Mouse (Mus musculus): ENCODE measurements around the gene Tmed11.
A peak's percentile ranks its signal among the peaks of the same experiment; 100 is the strongest.
"Not testable (repeated sequence)": the region's sequence is repeated elsewhere in the genome, so short reads cannot be mapped to it uniquely, and the experiment has no call there.

The Tmed11 gene

GRCm38 (mm10) chr5:108795263-108795662 is at the start of gene Tmed11:
Tmed11 (minus strand) TSS chr5:108795363.
- DNase-seq: not testable (repeated sequence)

DNA sequence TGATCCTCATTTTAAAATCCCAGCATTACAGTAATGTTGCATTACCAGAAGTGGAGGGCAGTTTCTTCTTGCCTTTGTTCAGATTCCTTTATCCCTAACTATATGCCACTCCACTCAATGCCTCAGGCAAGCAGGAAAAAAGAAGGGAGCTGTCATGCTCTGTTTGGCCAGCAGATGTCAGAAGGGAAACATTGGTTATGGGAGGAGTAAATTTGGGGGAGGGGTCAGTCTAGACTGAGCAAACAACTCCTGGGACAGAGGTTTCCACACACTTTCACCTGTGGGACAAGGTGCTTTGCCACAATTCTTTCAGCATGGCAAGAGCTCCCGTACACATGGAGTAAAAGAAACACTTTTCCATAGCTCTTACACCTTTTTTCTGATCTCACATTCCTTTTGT is 41.0 kb upstream of the Tmed11 start:
- DNase-seq: peak; percentile 39

DNA sequence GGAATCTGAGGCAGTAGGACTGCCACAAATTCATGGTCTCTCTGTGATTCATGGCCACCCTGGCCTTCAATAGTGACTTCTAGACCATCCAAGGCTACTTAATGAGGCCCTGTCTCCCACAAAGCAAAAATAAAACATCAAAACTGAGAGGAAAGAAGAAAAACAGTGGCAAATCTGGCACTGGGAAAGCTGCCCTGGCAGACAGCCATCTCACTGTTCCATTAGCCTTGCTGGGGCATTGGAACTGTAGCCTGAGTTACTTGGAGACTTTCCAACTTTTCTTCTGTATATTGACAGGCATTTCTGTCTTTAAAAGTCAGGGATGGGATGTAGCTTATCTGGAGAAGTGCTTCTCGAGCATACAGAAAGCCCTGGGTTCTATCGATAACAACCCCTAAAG is 28.1 kb upstream of the Tmed11 start:
- DNase-seq: no peak

GRCm38 (mm10) chr5:108808750-108809149 is 13.6 kb upstream of the Tmed11 start, which contains the start of gene Vmn2r8:
Vmn2r8 (minus strand) TSS chr5:108808850.
- not testable (repeated sequence) for DNase-seq

DNA sequence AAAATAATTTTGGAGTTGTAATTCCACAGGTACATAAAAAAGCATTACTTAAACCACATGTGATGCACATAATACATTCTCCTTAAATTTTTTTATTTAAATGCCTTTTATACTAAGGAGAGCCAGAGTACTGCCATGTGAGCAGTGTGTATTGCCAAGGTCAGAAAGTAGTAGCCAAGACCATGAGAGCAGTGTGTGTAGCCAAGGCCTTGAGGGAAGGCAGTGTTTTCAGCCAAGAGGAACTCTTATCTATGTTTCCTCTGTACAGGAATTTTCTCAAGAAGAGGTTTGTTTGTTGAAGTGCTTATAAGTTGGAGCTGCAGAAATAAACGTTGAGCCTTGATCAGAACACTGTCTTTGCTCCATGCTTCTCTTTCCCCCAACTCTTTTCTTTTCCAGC is 8.5 kb upstream of the Tmed11 start:
- no peak for DNase-seq

DNA sequence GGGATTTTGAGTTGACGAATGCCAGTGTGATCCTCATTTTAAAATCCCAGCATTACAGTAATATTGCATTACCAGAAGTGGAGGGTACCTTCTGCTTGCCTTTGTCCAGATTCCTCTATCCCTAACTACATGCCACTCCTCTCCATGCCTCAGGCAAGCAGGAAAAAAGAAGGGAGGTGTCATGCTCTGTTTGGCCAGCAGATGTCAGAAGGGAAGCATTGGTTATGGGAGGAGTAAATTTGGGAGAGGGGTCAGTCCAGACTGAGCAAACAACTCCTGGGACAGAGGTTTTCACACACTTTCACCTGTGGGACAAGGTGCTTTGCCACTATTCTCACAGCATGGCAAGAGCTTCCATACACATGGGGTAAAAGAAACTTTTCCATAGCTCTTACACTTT is 4.8 kb downstream of the Tmed11 start:
- DNase-seq: peak; percentile 35

GRCm38 (mm10) chr5:108774630-108775306 is 20.4 kb downstream of the Tmed11 start, which contains the start of gene Rnf212:
Rnf212 (minus strand) TSS chr5:108774982.
- no peak for DNase-seq

DNA sequence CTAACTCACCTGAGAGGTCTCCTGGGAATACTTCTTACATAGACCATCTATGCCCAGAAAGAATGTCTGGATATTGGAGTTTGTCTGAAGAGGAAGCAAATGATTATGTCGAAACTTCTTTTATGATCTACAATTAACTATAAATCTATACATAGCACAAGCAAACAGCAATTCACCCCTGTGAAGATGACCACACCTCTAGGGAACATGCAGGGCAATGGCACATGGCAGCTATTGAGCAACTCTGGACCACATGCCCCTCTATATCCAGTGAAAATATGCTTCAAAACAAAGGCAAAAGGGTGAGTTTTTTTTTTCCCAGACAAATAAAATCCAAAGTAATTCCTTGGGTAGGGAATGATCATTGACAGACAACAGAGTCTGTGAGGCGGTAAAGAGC is 35.2 kb downstream of the Tmed11 start:
- no peak for DNase-seq

- peak; percentile 31 for DNase-seq
Measured at GRCm38 (mm10) chr5:108758396-108758795, 36.8 kb downstream of the Tmed11 start.

DNA sequence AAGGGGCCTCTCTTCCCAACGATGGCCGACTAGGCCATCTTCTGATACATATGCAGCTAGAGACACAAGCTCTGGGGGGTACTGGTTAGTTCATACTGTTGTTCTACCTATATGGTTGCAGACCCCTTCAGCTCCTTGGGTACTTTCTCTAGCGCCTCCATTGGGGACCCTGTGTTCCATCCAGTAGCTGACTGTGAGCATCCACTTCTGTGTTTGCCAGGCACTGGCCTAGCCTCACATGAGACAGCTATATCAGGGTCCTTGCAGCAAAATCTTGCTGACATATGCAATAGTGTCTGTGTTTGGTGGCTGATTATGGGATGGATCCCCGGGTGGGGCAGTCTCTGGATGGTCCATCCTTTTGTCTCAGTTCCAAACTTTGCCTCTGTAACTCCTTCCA is 43.9 kb downstream of the Tmed11 start:
- not testable (repeated sequence) for DNase-seq

DNA sequence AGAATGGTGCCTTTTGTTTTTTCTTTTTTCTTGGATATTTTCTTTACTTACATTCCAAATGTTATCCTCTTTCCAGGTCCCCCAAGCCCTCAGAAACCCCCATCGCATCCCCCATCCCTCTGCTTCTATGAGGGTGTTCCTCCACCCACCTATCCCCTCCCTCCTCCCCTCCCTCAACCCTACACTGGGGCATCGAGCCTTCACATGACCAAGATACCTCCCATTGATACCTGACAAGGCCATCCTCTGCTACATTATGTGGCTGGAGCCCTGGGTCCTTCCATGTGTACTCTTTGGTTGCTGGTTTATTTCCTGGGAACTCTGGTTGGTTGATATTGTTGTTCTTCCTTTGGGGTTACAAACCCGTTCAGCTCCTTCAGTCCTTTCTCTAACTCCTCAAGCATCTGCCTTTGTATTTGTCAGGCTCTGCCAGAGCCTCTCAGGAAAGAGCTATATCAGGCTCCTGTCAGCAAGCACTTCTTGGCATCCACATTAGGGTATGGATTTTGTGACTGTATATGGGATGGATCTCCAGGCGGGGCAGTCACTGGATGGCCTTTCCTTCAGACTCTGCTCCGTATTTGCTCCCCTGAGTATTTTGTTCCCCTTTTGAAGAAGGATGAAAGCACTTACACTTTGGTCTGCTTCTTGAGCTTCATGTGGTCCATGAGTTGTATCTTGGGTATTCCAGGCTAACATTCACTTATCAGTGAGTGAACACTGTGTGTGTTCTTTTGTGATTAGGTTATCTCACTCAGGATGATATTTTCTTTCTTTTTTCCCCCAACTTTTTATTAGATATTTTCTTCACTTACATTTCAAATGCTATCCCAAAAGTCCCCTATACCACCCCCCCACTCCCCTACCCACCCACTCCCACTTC is 44.6 kb downstream of the Tmed11 start:
- no peak for DNase-seq

GRCm38 (mm10) chr5:108744629-108745028 is 50.5 kb downstream of the Tmed11 start:
- DNase-seq: no peak

GRCm38 (mm10) chr5:108743856-108744255 is 51.3 kb downstream of the Tmed11 start:
- DNase-seq: peak; percentile 2

DNA sequence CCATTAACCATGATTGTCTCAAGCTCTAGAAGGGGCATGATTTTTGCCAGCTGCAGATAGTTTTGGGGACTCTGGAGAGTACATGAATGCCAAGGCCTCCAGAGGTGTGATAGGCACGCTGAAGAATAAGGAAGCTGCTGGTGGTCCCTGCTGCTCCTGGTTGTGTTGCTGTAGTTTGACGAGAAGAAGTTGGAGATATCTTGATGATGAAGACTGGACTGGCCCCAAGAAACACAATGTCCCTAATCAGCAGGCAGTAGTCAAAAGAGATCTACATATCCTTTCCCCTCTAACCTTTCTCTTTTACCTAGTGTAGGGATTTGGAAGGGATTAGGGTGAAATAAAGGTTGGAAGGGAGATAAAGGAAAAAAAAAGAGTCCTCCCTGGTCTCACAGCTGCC is 52.6 kb downstream of the Tmed11 start:
- DNase-seq: no peak

DNA sequence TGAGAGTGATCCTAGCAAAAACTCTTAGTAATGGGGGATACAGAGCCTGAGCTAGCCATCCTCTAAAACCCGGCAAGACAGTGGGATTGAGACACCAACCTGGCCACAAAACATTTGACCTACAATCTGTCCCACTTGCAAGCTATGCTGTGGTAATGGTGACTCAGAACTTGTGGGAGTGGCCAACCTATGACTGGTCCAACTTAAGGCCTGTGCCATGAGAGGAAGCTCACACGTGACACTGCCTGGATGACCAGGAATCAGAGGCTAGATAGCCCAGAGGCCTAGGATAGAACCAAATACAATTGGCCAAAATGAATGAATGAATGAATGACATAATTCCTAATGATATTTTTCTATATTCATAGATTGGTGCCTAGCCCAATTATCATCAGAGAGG is 53.3 kb downstream of the Tmed11 start:
- DNase-seq: no peak

DNA sequence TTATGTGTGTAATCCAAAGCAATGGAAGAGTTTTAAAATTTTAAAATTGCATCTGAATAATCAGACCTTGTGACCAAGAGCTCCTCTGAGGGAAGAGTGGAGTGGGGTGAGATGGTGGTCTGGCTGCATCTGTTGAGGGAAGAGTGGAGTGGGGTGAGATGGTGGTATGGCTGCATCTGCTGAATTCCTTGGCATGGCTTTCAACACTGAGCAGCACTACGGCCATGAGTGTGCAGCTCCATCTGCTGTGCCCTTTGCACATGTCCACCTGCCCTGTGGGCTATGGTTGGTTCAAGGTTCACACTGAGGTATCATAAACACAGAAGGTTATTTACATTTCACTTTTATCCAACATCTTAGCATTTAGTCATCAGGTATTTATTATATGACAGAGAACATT is 67.7 kb downstream of the Tmed11 start:
- DNase-seq: no peak

All from retina, postnatal 1 day (tissue).